In the genomic region with DNA sequence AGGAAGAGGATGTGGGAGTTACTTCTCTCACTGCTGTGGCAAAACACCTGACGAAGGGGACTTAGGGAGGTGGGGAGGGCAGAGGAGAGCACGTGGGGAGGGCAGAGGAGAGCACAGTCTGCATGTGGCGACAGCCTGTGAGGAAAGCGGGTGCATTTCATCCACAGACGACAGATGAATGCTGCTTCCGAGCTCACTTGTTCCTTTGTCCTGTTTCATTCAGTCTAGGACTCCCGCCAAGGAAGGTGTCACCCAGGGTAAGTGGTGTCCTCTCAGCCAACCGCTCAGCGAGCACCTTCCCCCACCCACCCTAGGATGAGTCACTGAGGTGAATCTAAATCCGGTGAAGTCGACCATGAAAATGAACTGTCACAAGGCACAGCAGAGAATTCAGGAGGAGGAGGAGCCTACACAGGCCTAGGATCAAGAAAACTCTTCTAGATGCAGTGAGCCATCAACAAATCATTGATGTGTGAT, we compare ENCODE assay signal across 10 mouse cellular contexts. TPM values are rescaled to one million over a fixed set of nuclear protein-coding genes. Genes with fewer than 3 reads are reported as not detected.
A peak's percentile ranks its signal among the peaks of the same experiment; 100 is the strongest.
DNase-seq lines count a peak whose midpoint lies in the region; ATAC-seq and TF ChIP-seq lines count a peak whose summit lies in the region.
"Had no signal": no experiment of that assay in that cellular context is flagged by ENCODE, and none has a peak within 500 bp of the region (broad histone marks: within the 10 kb centered on the region; RNA-seq: fewer than 3 reads in every experiment).

No protein-coding gene starts in this region.

- no peak overlapping the region for H3K4me2 ChIP-seq in heart, embryonic 12.5 days
- 0 out of 2 replicates have a peak overlapping the region, but pooled peaks have one; percentile 5 for H3K4me2 ChIP-seq in heart, embryonic 15.5 days
- H3K4me2 ChIP-seq: neural tube, embryonic 12.5 days had no signal

- CTCF ChIA-PET in Patski (lab: Charles Lee), result interaction anchor here (1.2 kb wide), 1 partner anchor 10 kb away, joined by 4 read pairs; no protein-coding TSS in a partner anchor

- WGBS in heart, embryonic 12.5 days, result 54% methylated on average over 11 of the region's 11 CpGs
- WGBS in heart, embryonic 15.5 days, result 43% methylated on average over 11 of the region's 11 CpGs

- in situ Hi-C loops in Patski (cut with MboI; ENCODE audit: low pct_unique_long_range_greater_than_20kb), result no loop called here

- POLR2A ChIA-PET in Patski (lab: Charles Lee), result no interaction called here

- peak; percentile 33 to 39 for DNase-seq in heart, adult 9 months (ENCODE audit: low spot score in 2 of 2)
- DNase-seq in Patski (ENCODE audit: low read depth, low spot score), result no peak
- DNase-seq in naive thymus-derived CD4-positive, alpha-beta T cell, adult 2 months (ENCODE audit: low read depth), result peak; percentile 86
- DNase-seq in embryo, embryonic 11 days, result no peak
- DNase-seq in urinary bladder, postnatal 14 days (ENCODE audit: low spot score), result no peak
- no peak for DNase-seq in layer of hippocampus, postnatal 14 days (ENCODE audit: low spot score in 2 of 2)

- H3K27me3 ChIP-seq in heart, embryonic 12.5 days (replicated peaks), result no peaks in the 10 kb centered on the region
- H3K27me3 ChIP-seq in Patski, result no peaks in the 10 kb centered on the region
- H3K27me3 ChIP-seq in heart, embryonic 15.5 days, result no peaks in the 10 kb centered on the region
- H3K27me3 ChIP-seq: neural tube, embryonic 12.5 days had no signal

- no peaks in the 10 kb centered on the region for H3K9me3 ChIP-seq in heart, embryonic 12.5 days (replicated peaks)
- H3K9me3 ChIP-seq in heart, embryonic 15.5 days (replicated peaks), result no peaks in the 10 kb centered on the region
- H3K9me3 ChIP-seq: neural tube, embryonic 12.5 days had no signal

- H3K9ac ChIP-seq in heart, embryonic 12.5 days, result no peak overlapping the region
- H3K9ac ChIP-seq in heart, embryonic 15.5 days, result no peak overlapping the region
- H3K9ac ChIP-seq: neural tube, embryonic 12.5 days had no signal

- H3K27ac ChIP-seq in heart, embryonic 12.5 days (ENCODE audit: poor library complexity, severe bottlenecking), result no peak overlapping the region
- no peak overlapping the region for H3K27ac ChIP-seq in heart, embryonic 15.5 days
- H3K27ac ChIP-seq: neural tube, embryonic 12.5 days had no signal

- peaks cover 7% of the 10 kb centered on the region; the same call in 1 of the 2 replicates for H3K4me1 ChIP-seq in heart, embryonic 12.5 days (replicated peaks)
- H3K4me1 ChIP-seq in heart, embryonic 15.5 days (replicated peaks), result peaks cover 5% of the 10 kb centered on the region; the same call in 1 of the 2 replicates
- H3K4me1 ChIP-seq: neural tube, embryonic 12.5 days had no signal

- no peak for ATAC-seq in heart, embryonic 12.5 days (ENCODE audit: insufficient number of reproducible peaks, low FRiP score)
- peak; percentile 76 for ATAC-seq in Patski
- ATAC-seq in heart, embryonic 15.5 days (replicated peaks; ENCODE audit: insufficient number of reproducible peaks, insufficient read depth, low FRiP score, low read depth), result peak; percentile 58; the same call in 1 of the 2 replicates

- no peaks in the 10 kb centered on the region for H3K36me3 ChIP-seq in heart, embryonic 12.5 days
- no peaks in the 10 kb centered on the region for H3K36me3 ChIP-seq in heart, embryonic 15.5 days
- H3K36me3 ChIP-seq: neural tube, embryonic 12.5 days had no signal

- no peak overlapping the region for H3K4me3 ChIP-seq in heart, embryonic 12.5 days
- no peak overlapping the region for H3K4me3 ChIP-seq in heart, embryonic 15.5 days
- H3K4me3 ChIP-seq: neural tube, embryonic 12.5 days had no signal

- TF ChIP-seq CTCF in Patski (IDR thresholded peaks at IDR 0.05), result no peak

RNA-seq across cellular contexts. Expression of a gene that starts 15.4 kb away (rescaled TPM):
- polyA plus RNA-seq in heart, embryonic 12.5 days (2016; fragmentation: Nextera tagmentation; extraction: Ambion mirVana), result 9.4 and 12.6 TPM in 2 replicates
- polyA plus RNA-seq in Patski (2021), result 129 TPM
- polyA plus RNA-seq in heart, embryonic 15.5 days (2015; fragmentation: Nextera tagmentation; extraction: Ambion mirVana), result 11.7 and 11.8 TPM in 2 replicates
- total RNA-seq in layer of hippocampus, postnatal 14 days (2021), result 100 to 1,000 TPM; 192 to 199 TPM

RNA-seq across cellular contexts. Expression of a gene that starts 24.3 kb away (rescaled TPM):
- 111 and 114 TPM in 2 replicates for polyA plus RNA-seq in heart, embryonic 12.5 days (2016; fragmentation: Nextera tagmentation; extraction: Ambion mirVana)
- polyA plus RNA-seq in Patski (2021), result 61.1 TPM
- polyA plus RNA-seq in heart, embryonic 15.5 days (2015; fragmentation: Nextera tagmentation; extraction: Ambion mirVana), result 90.7 and 102 TPM in 2 replicates
- 1 to 10 TPM; 2.3 to 2.4 TPM for total RNA-seq in layer of hippocampus, postnatal 14 days (2021)

RNA-seq across cellular contexts. Expression of a gene that starts 45.0 kb away (rescaled TPM):
- not detected in 2 replicates for polyA plus RNA-seq in heart, embryonic 12.5 days (2016; fragmentation: Nextera tagmentation; extraction: Ambion mirVana)
- polyA plus RNA-seq in Patski (2021), result not detected
- not detected in 2 replicates for polyA plus RNA-seq in heart, embryonic 15.5 days (2015; fragmentation: Nextera tagmentation; extraction: Ambion mirVana)
- not detected for total RNA-seq in layer of hippocampus, postnatal 14 days (2021)
- polyA plus RNA-seq: large intestine, adult 2 months; neural tube, embryonic 12.5 days had no signal

RNA-seq across cellular contexts. Expression of a gene that starts 45.3 kb away (rescaled TPM):
- 187 and 195 TPM in 2 replicates for polyA plus RNA-seq in heart, embryonic 12.5 days (2016; fragmentation: Nextera tagmentation; extraction: Ambion mirVana)
- 132 TPM for polyA plus RNA-seq in Patski (2021)
- 223 and 306 TPM in 2 replicates for polyA plus RNA-seq in heart, embryonic 15.5 days (2015; fragmentation: Nextera tagmentation; extraction: Ambion mirVana)
- 10 to 100 TPM; 73.0 to 83.6 TPM for total RNA-seq in layer of hippocampus, postnatal 14 days (2021)

RNA-seq across cellular contexts. Expression of a gene that starts 45.4 kb away (rescaled TPM):
- 38.5 and 38.9 TPM in 2 replicates for polyA plus RNA-seq in heart, embryonic 12.5 days (2016; fragmentation: Nextera tagmentation; extraction: Ambion mirVana)
- polyA plus RNA-seq in Patski (2021), result 33.8 TPM
- polyA plus RNA-seq in heart, embryonic 15.5 days (2015; fragmentation: Nextera tagmentation; extraction: Ambion mirVana), result 29.8 and 34.9 TPM in 2 replicates
- 10 to 100 TPM; 22.8 to 23.2 TPM for total RNA-seq in layer of hippocampus, postnatal 14 days (2021)

Comparison
In these comparisons a context has a peak if more than half of its experiments do, and no peak if none do; other contexts are left out.
1. DNase-seq: peak in heart, adult 9 months (2 of 2) and naive thymus-derived CD4-positive, alpha-beta T cell, adult 2 months (single experiment); none in Patski (single experiment), embryo, embryonic 11 days (single experiment), urinary bladder, postnatal 14 days (single experiment) and layer of hippocampus, postnatal 14 days (0 of 2).